Mouse (Mus musculus): ENCODE measurements around the gene Xntrpc.

DNA sequence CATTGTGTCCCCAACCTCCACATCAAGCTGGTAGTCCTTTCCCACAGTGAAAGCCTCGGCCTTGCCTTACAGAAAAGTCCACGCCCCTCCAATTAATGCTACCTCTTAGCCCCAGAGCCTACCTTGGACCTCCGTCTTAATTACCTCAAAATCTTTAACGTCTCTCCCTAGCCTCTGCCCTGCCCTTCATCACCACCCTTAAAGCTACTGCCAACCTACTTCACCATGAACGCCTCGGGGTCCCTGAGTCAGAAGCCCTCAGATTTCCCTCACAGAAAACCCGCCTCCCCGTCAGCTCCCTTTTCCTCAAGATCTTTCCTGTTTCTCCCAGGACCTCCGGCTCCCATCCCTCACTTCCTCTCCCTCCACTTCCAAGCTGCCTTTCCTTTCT, 863 bp upstream of the Xntrpc start:
- no peak for TF ChIP-seq CTCF (IDR thresholded peaks at IDR 0.05; ENCODE audit: low read depth)
- no peak for TF ChIP-seq EP300 (IDR thresholded peaks at IDR 0.05; ENCODE audit: low read depth)
